In genomic region chr11:44522594-44522993, GRCm38 (mm10) we compare ENCODE assay signal across 18 mouse cellular contexts. TPM values are rescaled to one million over a fixed set of nuclear protein-coding genes. Genes with fewer than 3 reads are reported as not detected.
DNase-seq lines count a peak whose midpoint lies in the region; ATAC-seq lines count a peak whose summit lies in the region.
"Had no signal": no experiment of that assay in that cellular context is flagged by ENCODE, and none has a peak within 500 bp of the region (broad histone marks: within the 10 kb centered on the region; RNA-seq: fewer than 3 reads in every experiment).

No protein-coding gene starts in this region.

- no peak overlapping the region for H3K9ac ChIP-seq in heart, embryonic 13.5 days
- peak overlapping the region; percentile 98 for H3K9ac ChIP-seq in liver, embryonic 12.5 days
- 0 out of 2 replicates have a peak overlapping the region, but pooled peaks have one; percentile 97 for H3K9ac ChIP-seq in liver, embryonic 16.5 days (ENCODE audit: low read depth, low read length)
- H3K9ac ChIP-seq: forebrain, embryonic 15.5 days; hindbrain, embryonic 13.5 days had no signal

- no peak for ATAC-seq in heart, embryonic 13.5 days (ENCODE audit: extremely low read depth, insufficient number of reproducible peaks, low FRiP score, low TSS enrichment)
- no peak for ATAC-seq in liver, embryonic 12.5 days
- ATAC-seq in liver, embryonic 16.5 days (ENCODE audit: low read depth): no peak
- ATAC-seq: activated CD4-positive, CD25-positive, alpha-beta regulatory T cell, adult 4 months; CD4-positive, CD25-positive, alpha-beta regulatory T cell, adult 4 months; forebrain, embryonic 15.5 days; hindbrain, postnatal 0 days had no signal

- H3K27me3 ChIP-seq in heart, embryonic 13.5 days (replicated peaks): no peaks in the 10 kb centered on the region
- no peaks in the 10 kb centered on the region for H3K27me3 ChIP-seq in liver, embryonic 12.5 days (replicated peaks)
- H3K27me3 ChIP-seq in liver, embryonic 16.5 days (ENCODE audit: control insufficient read depth, insufficient read depth, low read depth, low read length): no peaks in the 10 kb centered on the region
- H3K27me3 ChIP-seq: forebrain, embryonic 15.5 days; hindbrain, embryonic 13.5 days had no signal

- H3K4me2 ChIP-seq in heart, embryonic 13.5 days: peak overlapping the region; percentile 74; the same call in 1 of the 2 replicates
- peak overlapping the region; percentile 93 for H3K4me2 ChIP-seq in liver, embryonic 12.5 days
- H3K4me2 ChIP-seq in liver, embryonic 16.5 days (ENCODE audit: low read depth, low read length): peak overlapping the region; percentile 95
- H3K4me2 ChIP-seq: forebrain, embryonic 15.5 days; hindbrain, embryonic 13.5 days had no signal

- peaks cover 38% of the 10 kb centered on the region for H3K4me1 ChIP-seq in heart, embryonic 13.5 days
- H3K4me1 ChIP-seq in liver, embryonic 12.5 days: peaks cover 66% of the 10 kb centered on the region
- peaks cover 34% of the 10 kb centered on the region for H3K4me1 ChIP-seq in liver, embryonic 16.5 days (ENCODE audit: control insufficient read depth, low read depth, low read length)

- 75% methylated on average over 5 of the region's 5 CpGs for WGBS in heart, embryonic 13.5 days
- WGBS in liver, embryonic 12.5 days (ENCODE audit: insufficient replicate concordance): 79% methylated on average over 5 of the region's 5 CpGs
- 68% methylated on average over 5 of the region's 5 CpGs for WGBS in liver, embryonic 16.5 days (ENCODE audit: insufficient replicate concordance)

- H3K4me3 ChIP-seq in heart, embryonic 13.5 days: no peak overlapping the region
- peak overlapping the region; percentile 98 for H3K4me3 ChIP-seq in liver, embryonic 12.5 days
- peak overlapping the region; percentile 96 for H3K4me3 ChIP-seq in liver, embryonic 16.5 days (ENCODE audit: low read depth, low read length)
- H3K4me3 ChIP-seq: embryonic facial prominence, embryonic 10.5 days; forebrain, embryonic 15.5 days; hindbrain, embryonic 13.5 days had no signal

- intact Hi-C loops in heart, postnatal 25 days (cut with DNase I): no loop called here

- H3K36me3 ChIP-seq in heart, embryonic 13.5 days: peaks cover 33% of the 10 kb centered on the region
- peaks cover 53% of the 10 kb centered on the region for H3K36me3 ChIP-seq in liver, embryonic 12.5 days
- H3K36me3 ChIP-seq in liver, embryonic 16.5 days (ENCODE audit: control insufficient read depth, insufficient read depth): peaks cover 40% of the 10 kb centered on the region

- H3K27ac ChIP-seq in heart, embryonic 13.5 days (replicated peaks): no peak overlapping the region
- peak overlapping the region; percentile 98 for H3K27ac ChIP-seq in liver, embryonic 12.5 days
- peak overlapping the region; percentile 16; the same call in 1 of the 2 replicates for H3K27ac ChIP-seq in liver, embryonic 16.5 days (ENCODE audit: low read length)
- H3K27ac ChIP-seq: embryonic facial prominence, embryonic 10.5 days; forebrain, embryonic 15.5 days; hindbrain, embryonic 13.5 days; hindbrain, postnatal 0 days had no signal

- no peak for DNase-seq in heart, postnatal 25 days (ENCODE audit: low spot score)
- DNase-seq in spleen, postnatal 10 days (ENCODE audit: low spot score in 2 of 2): no peak
- no peak for DNase-seq in layer of hippocampus, postnatal 25 days (ENCODE audit: extremely low spot score in 1 of 2, low spot score in 1 of 2)
- DNase-seq: adrenal gland, postnatal 14 days; cerebellum, adult 18-20 months; cerebellum, postnatal 10 days; gastrocnemius, postnatal 10 days; heart, postnatal 10 days had no signal

- H3K9me3 ChIP-seq in heart, embryonic 13.5 days: no peaks in the 10 kb centered on the region
- no peaks in the 10 kb centered on the region for H3K9me3 ChIP-seq in liver, embryonic 12.5 days (replicated peaks)
- H3K9me3 ChIP-seq in liver, embryonic 16.5 days (replicated peaks; ENCODE audit: control insufficient read depth, low read length): no peaks in the 10 kb centered on the region
- H3K9me3 ChIP-seq: embryonic facial prominence, embryonic 10.5 days; forebrain, embryonic 15.5 days; G1E; hindbrain, embryonic 13.5 days had no signal

RNA-seq across cellular contexts. Expression of gene Rnf145, which starts 3.8 kb away (rescaled TPM):
- 46.5 and 55.9 TPM in 2 replicates for polyA plus RNA-seq in heart, embryonic 13.5 days (2015; fragmentation: Nextera tagmentation; extraction: Ambion mirVana)
- 10 to 100 TPM; 13.8 to 19.8 TPM for total RNA-seq in heart, postnatal 25 days (2021)
- 64.7 and 71.1 TPM in 2 replicates for polyA plus RNA-seq in liver, embryonic 12.5 days (2016; fragmentation: Nextera tagmentation; extraction: Ambion mirVana)
- 46.0 and 49.5 TPM in 2 replicates for polyA plus RNA-seq in liver, embryonic 16.5 days (2015; fragmentation: Nextera tagmentation; extraction: Ambion mirVana)
- 100 to 1,000 TPM in 1 of 2 experiments, 10 to 100 TPM in 1; 90.7 to 106 TPM for total RNA-seq in layer of hippocampus, postnatal 25 days (2021)

RNA-seq across cellular contexts. Expression of gene Ublcp1, which starts 52.3 kb away (rescaled TPM):
- 42.3 and 43.7 TPM in 2 replicates for polyA plus RNA-seq in heart, embryonic 13.5 days (2015; fragmentation: Nextera tagmentation; extraction: Ambion mirVana)
- total RNA-seq in heart, postnatal 25 days (2021): 10 to 100 TPM; 36.9 to 48.7 TPM
- 41.8 and 41.9 TPM in 2 replicates for polyA plus RNA-seq in liver, embryonic 12.5 days (2016; fragmentation: Nextera tagmentation; extraction: Ambion mirVana)
- 41.6 and 44.0 TPM in 2 replicates for polyA plus RNA-seq in liver, embryonic 16.5 days (2015; fragmentation: Nextera tagmentation; extraction: Ambion mirVana)
- total RNA-seq in layer of hippocampus, postnatal 25 days (2021): 10 to 100 TPM; 43.0 to 43.6 TPM
